Mouse (Mus musculus): ENCODE measurements around the gene Nobox. TPM values are rescaled to one million over a fixed set of nuclear protein-coding genes. Genes with fewer than 3 reads are reported as not detected.

The Nobox gene
- polyA plus RNA-seq, 1 experiment from 2014 or later = not detected

- ATAC-seq = no peak
- WGBS = 60% methylated on average over 6 of the region's 6 CpGs
Observed at GRCm38 (mm10) chr6:43292471-43293076, 16.8 kb downstream of the Nobox start.

GRCm38 (mm10) chr6:43292041-43292440, 17.3 kb downstream of the Nobox start:
- H3K4me3 ChIP-seq (replicated peaks; ENCODE audit: low read length) = no peak overlapping the region
- WGBS = 83% methylated on average over 3 of the region's 3 CpGs
- H3K36me3 ChIP-seq (ENCODE audit: control insufficient read depth, insufficient read depth) = no peaks in the 10 kb centered on the region
- H3K4me2 ChIP-seq (ENCODE audit: low read length) = no peak overlapping the region
- no peak for ATAC-seq
- H3K27ac ChIP-seq (ENCODE audit: low read length) = no peak overlapping the region
- H3K4me1 ChIP-seq (replicated peaks; ENCODE audit: control insufficient read depth, insufficient read depth, low read length) = no peaks in the 10 kb centered on the region
- H3K9ac ChIP-seq (replicated peaks; ENCODE audit: low read depth, low read length) = no peak overlapping the region
- no peaks in the 10 kb centered on the region for H3K9me3 ChIP-seq (ENCODE audit: control insufficient read depth, low read length)
- no peaks in the 10 kb centered on the region for H3K27me3 ChIP-seq (replicated peaks; ENCODE audit: control insufficient read depth, insufficient read depth, low read length)

More at GRCm38 (mm10) chr6:43292471-43293076, 16.8 kb downstream of the Nobox start:
- Histone ChIP-seq H3K4me2 (ENCODE audit: low read length) (no peak overlapping the region), H3K27ac (ENCODE audit: low read length) (no peak overlapping the region), H3K36me3 (ENCODE audit: control insufficient read depth, insufficient read depth) (no peaks in the 10 kb centered on the region), H3K27me3 (replicated peaks; ENCODE audit: control insufficient read depth, insufficient read depth, low read length) (no peaks in the 10 kb centered on the region), H3K4me1 (replicated peaks; ENCODE audit: control insufficient read depth, insufficient read depth, low read length) (0 out of 2 replicates have a peak, but pooled peaks cover under 1% of the 10 kb centered on the region), H3K9me3 (ENCODE audit: control insufficient read depth, low read length) (no peaks in the 10 kb centered on the region), H3K4me3 (replicated peaks; ENCODE audit: low read length) (no peak overlapping the region), H3K9ac (replicated peaks; ENCODE audit: low read depth, low read length) (no peak overlapping the region)

- Histone ChIP-seq H3K9me3 (ENCODE audit: control insufficient read depth, low read length) (no peaks in the 10 kb centered on the region), H3K9ac (replicated peaks; ENCODE audit: low read depth, low read length) (no peak overlapping the region), H3K27me3 (replicated peaks; ENCODE audit: control insufficient read depth, insufficient read depth, low read length) (no peaks in the 10 kb centered on the region), H3K4me2 (ENCODE audit: low read length) (no peak overlapping the region), H3K36me3 (ENCODE audit: control insufficient read depth, insufficient read depth) (no peaks in the 10 kb centered on the region), H3K4me1 (replicated peaks; ENCODE audit: control insufficient read depth, insufficient read depth, low read length) (no peaks in the 10 kb centered on the region), H3K27ac (ENCODE audit: low read length) (no peak overlapping the region), H3K4me3 (replicated peaks; ENCODE audit: low read length) (no peak overlapping the region)
- 95% methylated on average over 5 of the region's 5 CpGs for WGBS
- no peak for ATAC-seq
Observed at GRCm38 (mm10) chr6:43280481-43280880, 28.9 kb downstream of the Nobox start.

- Histone ChIP-seq H3K36me3 (ENCODE audit: control insufficient read depth, insufficient read depth) (no peaks in the 10 kb centered on the region), H3K4me2 (ENCODE audit: low read length) (no peak overlapping the region), H3K4me1 (replicated peaks; ENCODE audit: control insufficient read depth, insufficient read depth, low read length) (no peaks in the 10 kb centered on the region), H3K4me3 (replicated peaks; ENCODE audit: low read length) (no peak overlapping the region), H3K27ac (ENCODE audit: low read length) (no peak overlapping the region), H3K27me3 (replicated peaks; ENCODE audit: control insufficient read depth, insufficient read depth, low read length) (no peaks in the 10 kb centered on the region), H3K9me3 (ENCODE audit: control insufficient read depth, low read length) (no peaks in the 10 kb centered on the region), H3K9ac (replicated peaks; ENCODE audit: low read depth, low read length) (no peak overlapping the region)
- no peak for ATAC-seq
Observed at GRCm38 (mm10) chr6:43278247-43278646, 31.1 kb downstream of the Nobox start.

GRCm38 (mm10) chr6:43274123-43274522, 35.2 kb downstream of the Nobox start:
- Histone ChIP-seq H3K4me2 (ENCODE audit: low read length) (no peak overlapping the region), H3K9ac (replicated peaks; ENCODE audit: low read depth, low read length) (no peak overlapping the region), H3K9me3 (ENCODE audit: control insufficient read depth, low read length) (no peaks in the 10 kb centered on the region), H3K36me3 (ENCODE audit: control insufficient read depth, insufficient read depth) (no peaks in the 10 kb centered on the region), H3K27me3 (replicated peaks; ENCODE audit: control insufficient read depth, insufficient read depth, low read length) (no peaks in the 10 kb centered on the region), H3K27ac (ENCODE audit: low read length) (no peak overlapping the region), H3K4me3 (replicated peaks; ENCODE audit: low read length) (no peak overlapping the region), H3K4me1 (replicated peaks; ENCODE audit: control insufficient read depth, insufficient read depth, low read length) (no peaks in the 10 kb centered on the region)
- WGBS = 90% methylated on average over 4 of the region's 4 CpGs
- no peak for ATAC-seq

GRCm38 (mm10) chr6:43272597-43272996, 36.8 kb downstream of the Nobox start:
- Histone ChIP-seq H3K27ac (ENCODE audit: low read length) (no peak overlapping the region), H3K4me1 (replicated peaks; ENCODE audit: control insufficient read depth, insufficient read depth, low read length) (no peaks in the 10 kb centered on the region), H3K4me2 (ENCODE audit: low read length) (no peak overlapping the region), H3K4me3 (replicated peaks; ENCODE audit: low read length) (no peak overlapping the region), H3K27me3 (replicated peaks; ENCODE audit: control insufficient read depth, insufficient read depth, low read length) (no peaks in the 10 kb centered on the region), H3K9me3 (ENCODE audit: control insufficient read depth, low read length) (no peaks in the 10 kb centered on the region), H3K36me3 (ENCODE audit: control insufficient read depth, insufficient read depth) (no peaks in the 10 kb centered on the region), H3K9ac (replicated peaks; ENCODE audit: low read depth, low read length) (no peak overlapping the region)
- no peak for ATAC-seq

- WGBS = 10% methylated on average over 8 of the region's 8 CpGs
Observed at GRCm38 (mm10) chr6:43266356-43266755, 43.0 kb downstream of the Nobox start.

GRCm38 (mm10) chr6:43265363-43266041, 43.9 kb downstream of the Nobox start, which contains the start of gene Arhgef5:
Arhgef5 (plus strand) TSS chr6:43265582.
- Histone ChIP-seq H3K36me3 (ENCODE audit: control insufficient read depth, insufficient read depth) (no peaks in the 10 kb centered on the region), H3K4me2 (ENCODE audit: low read length) (peak within 1 kb of the TSS; percentile 82), H3K4me3 (replicated peaks; ENCODE audit: low read length) (peak within 1 kb of the TSS; percentile 50), H3K4me1 (replicated peaks; ENCODE audit: control insufficient read depth, insufficient read depth, low read length) (peaks cover 13% of the 10 kb centered on the region), H3K9me3 (ENCODE audit: control insufficient read depth, low read length) (no peaks in the 10 kb centered on the region), H3K27me3 (replicated peaks; ENCODE audit: control insufficient read depth, insufficient read depth, low read length) (peaks cover 19% of the 10 kb centered on the region), H3K27ac (ENCODE audit: low read length) (no peak within 1 kb of the TSS), H3K9ac (replicated peaks; ENCODE audit: low read depth, low read length) (peak within 1 kb of the TSS; percentile 58)
- peak; percentile 72 for ATAC-seq
- WGBS = 0% methylated on average over 38 of the region's 48 CpGs

More at GRCm38 (mm10) chr6:43266356-43266755, 43.0 kb downstream of the Nobox start:
- peak overlapping the region; percentile 50 for H3K4me3 ChIP-seq (replicated peaks; ENCODE audit: low read length)
- no peak overlapping the region for H3K27ac ChIP-seq (ENCODE audit: low read length)
- H3K36me3 ChIP-seq (ENCODE audit: control insufficient read depth, insufficient read depth) = no peaks in the 10 kb centered on the region
- 0 out of 2 replicates have a peak, but pooled peaks have one; percentile 10 for ATAC-seq
- no peak overlapping the region for H3K9ac ChIP-seq (replicated peaks; ENCODE audit: low read depth, low read length)
- no peaks in the 10 kb centered on the region for H3K9me3 ChIP-seq (ENCODE audit: control insufficient read depth, low read length)
- peaks cover 13% of the 10 kb centered on the region for H3K4me1 ChIP-seq (replicated peaks; ENCODE audit: control insufficient read depth, insufficient read depth, low read length)
- H3K4me2 ChIP-seq (ENCODE audit: low read length) = peak overlapping the region; percentile 82
- H3K27me3 ChIP-seq (replicated peaks; ENCODE audit: control insufficient read depth, insufficient read depth, low read length) = peaks cover 19% of the 10 kb centered on the region

GRCm38 (mm10) chr6:43260756-43261155, 48.6 kb downstream of the Nobox start:
- Histone ChIP-seq H3K4me3 (replicated peaks; ENCODE audit: low read length) (no peak overlapping the region), H3K27ac (ENCODE audit: low read length) (no peak overlapping the region), H3K4me2 (ENCODE audit: low read length) (no peak overlapping the region), H3K36me3 (ENCODE audit: control insufficient read depth, insufficient read depth) (no peaks in the 10 kb centered on the region), H3K9me3 (ENCODE audit: control insufficient read depth, low read length) (no peaks in the 10 kb centered on the region), H3K9ac (replicated peaks; ENCODE audit: low read depth, low read length) (no peak overlapping the region), H3K27me3 (replicated peaks; ENCODE audit: control insufficient read depth, insufficient read depth, low read length) (0 out of 2 replicates have a peak, but pooled peaks cover 6% of the 10 kb centered on the region), H3K4me1 (replicated peaks; ENCODE audit: control insufficient read depth, insufficient read depth, low read length) (peaks cover 7% of the 10 kb centered on the region)
- 71% methylated on average over 2 of the region's 2 CpGs for WGBS
- ATAC-seq = no peak

Data from forebrain, embryonic 16.5 days (tissue).